Mouse (Mus musculus) spleen, adult 2 months (tissue): ENCODE measurements around the gene Slc44a4.

ENCODE experiments used
- CTCF ChIP-seq: fragments of 200-500 bp; IDR thresholded peaks from 2 replicates; pipeline ENCODE4 v1.5.1; 2011; ENCODE audit warnings: mild to moderate bottlenecking, inconsistent platforms; ENCODE audit not compliant: insufficient read depth, insufficient read length, insufficient replicate concordance; ENCODE audit errors: extremely low read depth
- POLR2A ChIP-seq: fragments of 200-500 bp; IDR thresholded peaks from 2 replicates; pipeline ENCODE4 v1.6.1; 2011; ENCODE audit warnings: low read depth, low read length, inconsistent platforms

DNA sequence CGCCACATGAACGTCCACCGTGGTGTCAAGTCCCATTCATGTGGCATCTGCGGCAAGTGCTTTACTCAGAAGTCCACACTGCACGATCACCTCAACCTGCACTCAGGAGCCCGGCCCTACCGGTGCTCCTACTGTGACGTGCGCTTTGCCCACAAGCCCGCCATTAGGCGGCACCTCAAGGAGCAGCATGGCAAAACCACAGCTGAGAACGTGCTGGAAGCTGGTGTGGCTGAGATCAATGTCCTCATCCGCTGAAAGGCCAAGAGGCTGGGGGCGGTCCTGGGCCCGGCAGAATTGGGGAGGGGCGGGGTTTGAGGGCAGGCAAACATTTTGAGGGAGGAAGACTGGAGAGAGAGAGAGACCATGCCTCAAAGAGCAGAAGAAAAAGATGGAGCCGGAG lies 17.9 kb upstream of the Slc44a4 start:
- no peak for TF ChIP-seq CTCF
- TF ChIP-seq POLR2A: no peak
